Mouse (Mus musculus) hindbrain, embryonic 12.5 days (tissue): ENCODE results near the gene Fggy. TPM values are rescaled to one million over a fixed set of nuclear protein-coding genes. Genes with fewer than 3 reads are reported as not detected.

ENCODE experiments used
- ATAC-seq: fragments of 200-750 bp; cut with Nextera tagmentation; 2 replicates; pipeline ENCODE4 v1.8.0; 2017; ENCODE audit warnings: moderate TSS enrichment; ENCODE audit not compliant: low FRiP score
- H3K27ac ChIP-seq: fragments of 300-500 bp; sonication (generic); 2 replicates; pipeline ENCODE4 v1.5.1; 2016; ENCODE audit warnings: mild to moderate bottlenecking
- H3K27me3 ChIP-seq: fragments of 300-500 bp; sonication (generic); 2 replicates; pipeline ENCODE4 v1.6.1; 2016; ENCODE audit warnings: mild to moderate bottlenecking
- H3K36me3 ChIP-seq: fragments of 300-500 bp; sonication (generic); 2 replicates; pipeline ENCODE4 v1.6.1; 2016; ENCODE audit warnings: mild to moderate bottlenecking
- H3K4me1 ChIP-seq: fragments of 300-500 bp; sonication (generic); 2 replicates; pipeline ENCODE4 v1.6.1; 2016
- H3K4me2 ChIP-seq: fragments of 300-500 bp; sonication (generic); replicated peaks from 2 replicates; pipeline ENCODE4 v1.6.1; 2016; ENCODE audit warnings: mild to moderate bottlenecking
- H3K4me3 ChIP-seq: fragments of 300-500 bp; sonication (generic); 2 replicates; pipeline ENCODE4 v1.5.1; 2016; ENCODE audit warnings: mild to moderate bottlenecking
- H3K9ac ChIP-seq: fragments of 300-500 bp; sonication (generic); 2 replicates; pipeline ENCODE4 v1.6.1; 2016; ENCODE audit warnings: mild to moderate bottlenecking, moderate library complexity
- H3K9me3 ChIP-seq: fragments of 300-500 bp; sonication (generic); replicated peaks from 2 replicates; pipeline ENCODE4 v1.6.1; 2016; ENCODE audit warnings: mild to moderate bottlenecking
- WGBS: fragments of 180-500 bp; shearing (Covaris S2); methylation state at CpG from one replicate; pipeline ENCODE4 v1.1.7; 2016; 5-methylcytosine and 5-hydroxymethylcytosine counted together
- polyA plus RNA-seq: library from polyadenylated mRNA; unstranded; fragments of >200 nt; fragmentation: Nextera tagmentation; extraction: Ambion mirVana; gene quantifications from 2 replicates; pipeline ENCODE4 v1.2.1, GENCODE M21; 2016

The Fggy gene
- polyA plus RNA-seq, 1 experiment from 2014 or later = 8.7 TPM

DNA sequence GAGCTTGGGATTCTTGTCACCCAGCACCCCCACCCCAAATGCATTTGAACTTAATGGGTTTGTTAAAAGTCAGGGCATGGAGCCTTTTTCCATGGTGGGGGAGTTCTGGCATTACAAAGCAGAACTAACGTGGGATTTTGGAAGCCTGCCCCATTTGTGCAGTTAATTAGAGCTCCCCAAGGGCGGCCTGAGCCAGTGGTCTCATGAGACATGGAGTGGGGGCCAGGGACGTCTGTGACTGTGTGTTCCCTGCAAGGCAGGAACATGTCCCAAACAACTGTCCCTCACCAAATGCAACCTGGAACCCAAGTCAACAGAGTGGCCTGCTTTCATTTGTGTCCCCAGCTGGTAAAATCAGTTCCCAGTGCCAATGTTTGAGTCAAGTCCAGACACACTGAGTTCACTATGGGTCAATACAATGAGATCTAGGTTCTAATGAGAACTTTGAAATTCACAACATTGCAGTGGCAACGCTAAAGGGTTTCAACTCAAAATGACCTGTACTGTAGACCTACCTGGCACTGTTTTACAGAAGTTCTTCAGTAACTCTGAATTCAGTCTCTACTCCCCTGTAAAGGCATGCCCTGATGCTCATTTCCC is 324.5 kb downstream of the Fggy start:
- H3K9ac ChIP-seq = no peak overlapping the region
- no peak overlapping the region for H3K27ac ChIP-seq
- no peak for ATAC-seq
- H3K36me3 ChIP-seq = no peaks in the 10 kb centered on the region
- H3K4me3 ChIP-seq = no peak overlapping the region
- H3K9me3 ChIP-seq = no peaks in the 10 kb centered on the region
- WGBS = 55% methylated on average over 4 of the region's 4 CpGs
- no peak overlapping the region for H3K4me2 ChIP-seq
- no peaks in the 10 kb centered on the region for H3K27me3 ChIP-seq
- no peaks in the 10 kb centered on the region for H3K4me1 ChIP-seq

DNA sequence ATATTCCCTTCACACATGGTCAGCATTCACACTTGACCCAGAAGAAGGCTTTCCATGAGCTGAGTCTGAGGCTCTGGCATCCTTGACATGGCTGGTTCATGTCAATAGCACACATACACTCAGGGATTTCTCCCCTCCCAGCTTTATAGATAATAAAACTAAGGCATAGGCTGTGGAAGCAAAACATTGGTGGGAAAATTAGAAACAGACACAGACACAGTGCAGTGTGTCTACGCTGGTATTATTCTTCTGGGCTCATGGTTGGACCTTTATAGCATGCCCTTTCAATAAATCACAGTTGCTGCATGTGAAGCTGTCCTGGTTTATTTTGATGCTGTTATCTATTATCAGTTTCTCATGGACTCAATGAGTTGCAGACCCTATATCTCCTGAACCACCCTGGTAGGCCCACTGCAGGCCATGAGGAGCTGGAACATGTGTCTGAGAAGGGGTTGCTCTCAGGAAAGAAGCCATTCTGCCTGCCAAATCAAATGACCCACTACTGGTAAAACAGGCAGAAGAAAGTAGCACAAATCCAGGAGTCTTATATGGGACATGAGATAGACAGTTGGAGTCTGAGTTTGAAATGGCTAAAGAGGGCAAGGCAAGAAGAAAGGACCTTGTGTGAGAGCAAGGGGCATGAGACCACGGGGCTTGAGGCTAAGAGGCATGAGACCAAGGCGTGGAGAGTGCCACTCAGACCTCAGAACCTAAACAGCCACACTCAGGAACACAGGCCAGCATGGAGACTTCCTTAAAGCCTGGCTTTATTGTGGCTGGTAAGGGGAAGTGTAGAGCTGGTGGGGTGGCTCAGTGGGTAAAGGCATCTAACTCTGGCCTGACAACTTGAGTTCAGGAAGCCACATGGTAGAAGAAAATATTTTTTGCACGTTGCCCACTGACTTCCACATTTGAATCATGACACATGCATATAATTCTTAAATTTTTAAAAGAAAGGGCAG is 327.2 kb downstream of the Fggy start:
- H3K9me3 ChIP-seq = no peaks in the 10 kb centered on the region
- no peak overlapping the region for H3K9ac ChIP-seq
- H3K4me2 ChIP-seq = no peak overlapping the region
- H3K36me3 ChIP-seq = no peaks in the 10 kb centered on the region
- no peak overlapping the region for H3K27ac ChIP-seq
- H3K27me3 ChIP-seq = no peaks in the 10 kb centered on the region
- 75% methylated on average over 4 of the region's 4 CpGs for WGBS
- H3K4me3 ChIP-seq = no peak overlapping the region
- no peak for ATAC-seq
- H3K4me1 ChIP-seq = no peaks in the 10 kb centered on the region

DNA sequence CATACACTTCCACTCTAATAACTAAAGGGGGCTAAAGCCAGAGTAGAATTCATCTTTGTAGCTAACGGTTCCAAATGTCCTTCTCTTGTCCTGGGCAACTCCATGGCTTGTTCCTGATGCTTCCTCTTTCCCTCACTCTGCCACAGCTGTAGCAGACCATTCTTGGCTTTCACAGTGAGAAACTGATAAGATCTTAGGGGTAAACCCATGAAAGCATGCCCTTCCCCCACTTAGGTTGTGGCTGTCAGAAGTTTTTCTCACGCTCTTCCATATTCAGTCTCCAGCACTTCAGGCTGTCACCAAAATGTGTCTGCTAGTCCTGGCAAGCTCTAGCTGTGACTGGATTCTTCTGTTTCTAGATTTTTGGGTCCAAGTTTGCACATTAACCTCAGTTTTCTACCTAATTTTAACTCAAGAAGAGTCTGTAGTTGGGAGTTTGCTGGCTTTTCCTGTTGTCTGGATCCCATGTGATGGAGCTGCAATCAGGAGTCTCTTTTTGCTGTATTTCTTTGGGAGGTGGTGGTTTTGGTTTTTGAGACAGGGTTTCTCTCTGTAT is 338.0 kb downstream of the Fggy start:
- Histone ChIP-seq H3K4me3 (no peak overlapping the region), H3K9ac (no peak overlapping the region), H3K36me3 (no peaks in the 10 kb centered on the region), H3K27ac (no peak overlapping the region), H3K4me2 (no peak overlapping the region), H3K27me3 (no peaks in the 10 kb centered on the region), H3K9me3 (no peaks in the 10 kb centered on the region), H3K4me1 (peaks cover 24% of the 10 kb centered on the region)
- no peak for ATAC-seq
- WGBS = 74% methylated on average over 2 of the region's 2 CpGs

DNA sequence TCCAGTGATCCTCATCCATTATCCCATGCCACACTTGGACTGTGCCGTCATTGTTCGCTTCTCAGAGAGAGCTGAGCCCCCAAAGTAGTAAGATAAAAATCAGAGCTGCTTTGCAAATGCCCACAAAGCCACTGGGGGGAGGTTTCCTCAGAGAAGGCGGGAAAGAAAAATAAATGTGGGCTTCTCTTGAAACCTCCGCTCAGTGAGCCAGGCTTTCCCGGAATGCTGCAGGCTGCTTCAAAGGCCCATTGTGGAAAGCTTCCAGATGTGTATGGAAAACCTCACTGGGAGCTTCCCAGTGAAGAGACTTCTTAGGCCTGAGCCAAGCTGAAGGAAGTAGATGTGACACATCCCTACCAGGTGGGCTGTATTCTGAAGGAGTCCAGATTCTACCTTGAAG is 339.3 kb downstream of the Fggy start:
- Histone ChIP-seq H3K4me3 (no peak overlapping the region), H3K9me3 (no peaks in the 10 kb centered on the region), H3K4me2 (no peak overlapping the region), H3K4me1 (peaks cover 26% of the 10 kb centered on the region), H3K27me3 (no peaks in the 10 kb centered on the region), H3K27ac (no peak overlapping the region; the same call in 1 of the 2 replicates), H3K9ac (no peak overlapping the region), H3K36me3 (no peaks in the 10 kb centered on the region)
- ATAC-seq = no peak
- 37% methylated on average over 5 of the region's 5 CpGs for whole genome bisulfite sequencing

GRCm38 (mm10) chr4:95897236-95897874 is 340.0 kb downstream of the Fggy start:
- no peak overlapping the region for H3K9ac ChIP-seq
- H3K4me2 ChIP-seq = no peak overlapping the region
- peaks cover 26% of the 10 kb centered on the region for H3K4me1 ChIP-seq
- H3K36me3 ChIP-seq = no peaks in the 10 kb centered on the region
- no peak overlapping the region for H3K4me3 ChIP-seq
- WGBS = 67% methylated on average over 7 of the region's 7 CpGs
- no peaks in the 10 kb centered on the region for H3K9me3 ChIP-seq
- no peak for ATAC-seq
- H3K27ac ChIP-seq = no peak overlapping the region
- H3K27me3 ChIP-seq = no peaks in the 10 kb centered on the region

DNA sequence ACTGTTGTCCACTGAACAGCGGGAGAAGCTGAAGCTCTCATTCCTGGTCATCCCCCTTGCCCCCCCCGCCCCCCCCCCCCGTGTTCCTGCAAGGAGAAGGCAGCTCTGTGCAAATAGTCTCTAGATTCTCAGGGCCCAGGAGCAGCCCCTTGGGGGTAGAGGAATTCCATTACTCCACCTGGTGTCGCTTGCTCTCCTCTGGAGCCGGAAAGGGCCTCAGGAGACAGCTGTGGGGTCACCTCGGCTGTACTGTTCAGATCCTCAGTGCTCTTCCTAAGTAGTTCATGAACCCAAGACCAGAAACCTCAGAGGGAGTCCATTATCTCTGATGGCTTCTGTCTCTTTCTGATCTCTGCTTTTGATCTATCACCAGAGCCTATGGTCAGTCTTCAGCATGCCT is 341.4 kb downstream of the Fggy start:
- no peaks in the 10 kb centered on the region for H3K36me3 ChIP-seq
- no peaks in the 10 kb centered on the region for H3K9me3 ChIP-seq
- 44% methylated on average over 6 of the region's 6 CpGs for WGBS
- no peaks in the 10 kb centered on the region for H3K27me3 ChIP-seq
- no peak overlapping the region for H3K4me3 ChIP-seq
- no peak overlapping the region for H3K9ac ChIP-seq
- H3K27ac ChIP-seq = no peak overlapping the region
- H3K4me1 ChIP-seq = peaks cover 26% of the 10 kb centered on the region
- no peak overlapping the region for H3K4me2 ChIP-seq
- ATAC-seq = no peak

GRCm38 (mm10) chr4:95899926-95900712 is 342.8 kb downstream of the Fggy start:
- Histone ChIP-seq H3K4me2 (no peak overlapping the region), H3K4me3 (no peak overlapping the region), H3K9ac (no peak overlapping the region), H3K9me3 (no peaks in the 10 kb centered on the region), H3K27ac (peak overlapping the region; percentile 5; the same call in 1 of the 2 replicates), H3K36me3 (no peaks in the 10 kb centered on the region), H3K4me1 (peaks cover 26% of the 10 kb centered on the region), H3K27me3 (no peaks in the 10 kb centered on the region)
- 66% methylated on average over 4 of the region's 4 CpGs for WGBS
- no peak for ATAC-seq

DNA sequence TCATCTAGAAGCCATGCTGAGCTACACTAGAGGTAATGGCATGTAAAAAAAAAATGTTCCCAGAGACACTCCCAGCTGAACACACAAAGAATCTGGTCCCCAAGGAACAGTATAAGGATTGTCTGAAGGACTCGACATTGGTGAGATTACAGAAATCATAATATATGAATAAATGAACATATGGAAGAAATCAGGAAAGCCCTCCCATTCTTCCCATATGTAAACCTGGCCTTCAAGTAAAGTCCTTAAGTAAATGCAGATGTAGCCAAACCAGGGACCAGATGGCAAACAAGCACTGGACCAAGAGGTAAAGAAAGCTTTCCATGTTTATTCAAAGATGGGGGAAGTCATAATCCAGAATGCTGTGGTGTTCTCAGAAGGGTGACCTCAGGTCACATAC is 343.5 kb downstream of the Fggy start:
- H3K4me1 ChIP-seq = peaks cover 26% of the 10 kb centered on the region
- H3K4me2 ChIP-seq = no peak overlapping the region
- H3K36me3 ChIP-seq = no peaks in the 10 kb centered on the region
- H3K27ac ChIP-seq = no peak overlapping the region
- H3K4me3 ChIP-seq = no peak overlapping the region
- H3K9me3 ChIP-seq = no peaks in the 10 kb centered on the region
- no peak overlapping the region for H3K9ac ChIP-seq
- 51% methylated on average over 1 of the region's 1 CpGs for WGBS
- no peaks in the 10 kb centered on the region for H3K27me3 ChIP-seq
- no peak for ATAC-seq

GRCm38 (mm10) chr4:95906141-95906540 is 348.8 kb downstream of the Fggy start:
- no peak for ATAC-seq
- Histone ChIP-seq H3K27ac (no peak overlapping the region), H3K9me3 (no peaks in the 10 kb centered on the region), H3K4me3 (no peak overlapping the region), H3K27me3 (no peaks in the 10 kb centered on the region), H3K4me1 (no peaks in the 10 kb centered on the region), H3K36me3 (no peaks in the 10 kb centered on the region), H3K4me2 (no peak overlapping the region), H3K9ac (no peak overlapping the region)

DNA sequence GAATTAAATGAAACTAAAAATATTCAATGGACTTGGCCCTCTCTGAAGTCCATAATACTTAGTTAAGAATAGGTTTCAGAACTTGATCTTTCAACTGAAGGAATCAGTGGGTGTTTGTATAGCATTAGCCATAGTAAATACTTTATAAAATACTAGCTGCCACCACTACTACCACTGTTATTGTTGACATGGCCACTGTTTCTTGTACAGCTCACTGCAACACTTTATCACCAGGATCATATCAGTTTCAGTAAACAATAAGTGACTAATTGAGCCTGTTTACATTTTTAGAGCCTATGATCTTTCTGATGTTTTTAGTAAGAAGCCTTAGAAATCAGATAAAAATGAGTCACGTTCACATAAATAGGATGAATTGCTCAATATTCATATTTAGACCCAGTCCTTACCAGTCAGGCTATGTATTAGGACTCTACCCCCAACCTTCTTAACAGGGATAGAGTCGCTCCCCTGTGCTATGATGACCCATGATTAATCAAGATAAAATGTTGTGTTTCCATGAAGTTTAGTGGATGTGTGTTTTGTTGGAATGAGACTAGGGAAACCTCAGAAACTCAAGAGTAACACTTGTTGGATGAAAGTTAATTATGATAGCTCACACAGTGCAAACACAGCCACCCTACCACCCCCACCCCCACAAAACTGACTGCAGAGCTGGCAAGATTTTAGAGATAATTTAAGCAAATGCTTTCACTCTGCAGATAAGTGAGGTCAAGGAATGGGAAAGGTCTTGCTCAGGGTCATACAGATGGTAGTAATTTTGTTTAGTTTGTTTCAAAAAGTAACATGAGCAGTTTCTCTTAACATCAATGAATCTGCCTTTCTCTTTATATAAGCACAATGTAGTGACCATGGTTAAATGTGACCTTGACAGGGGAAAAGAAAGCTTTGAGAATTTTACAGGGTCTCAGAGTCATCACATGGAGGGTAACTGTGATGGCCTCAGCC is 352.7 kb downstream of the Fggy start:
- Histone ChIP-seq H3K4me2 (no peak overlapping the region), H3K27me3 (no peaks in the 10 kb centered on the region), H3K9me3 (no peaks in the 10 kb centered on the region), H3K27ac (no peak overlapping the region), H3K4me1 (no peaks in the 10 kb centered on the region), H3K9ac (no peak overlapping the region), H3K4me3 (no peak overlapping the region), H3K36me3 (no peaks in the 10 kb centered on the region)
- WGBS = 86% methylated on average over 2 of the region's 2 CpGs
- no peak for ATAC-seq

GRCm38 (mm10) chr4:95913026-95913425 is 355.7 kb downstream of the Fggy start:
- H3K27ac ChIP-seq = no peak overlapping the region
- no peak overlapping the region for H3K4me3 ChIP-seq
- H3K27me3 ChIP-seq = no peaks in the 10 kb centered on the region
- H3K36me3 ChIP-seq = no peaks in the 10 kb centered on the region
- no peak overlapping the region for H3K4me2 ChIP-seq
- 94% methylated on average over 1 of the region's 1 CpGs for WGBS
- H3K9me3 ChIP-seq = no peaks in the 10 kb centered on the region
- H3K9ac ChIP-seq = no peak overlapping the region
- peaks cover 7% of the 10 kb centered on the region; the same call in 1 of the 2 replicates for H3K4me1 ChIP-seq
- ATAC-seq = no peak
